10 mouse cellular contexts compared by ENCODE assay signal in genomic region chr12:109612392-109613385, GRCm38 (mm10). TPM values are rescaled to one million over a fixed set of nuclear protein-coding genes. Genes with fewer than 3 reads are reported as not detected.
DNase-seq lines count a peak whose midpoint lies in the region; ATAC-seq and TF ChIP-seq lines count a peak whose summit lies in the region.
"Had no signal": no experiment of that assay in that cellular context is flagged by ENCODE, and none has a peak within 500 bp of the region (broad histone marks: within the 10 kb centered on the region; RNA-seq: fewer than 3 reads in every experiment).

No protein-coding gene starts in this region.

- no peaks in the 10 kb centered on the region for H3K27me3 ChIP-seq in ES-Bruce4 (ENCODE audit: control insufficient read depth, insufficient read depth, low read length, poor library complexity, severe bottlenecking)
- peaks cover 24% of the 10 kb centered on the region for H3K27me3 ChIP-seq in hindbrain, embryonic 10.5 days (ENCODE audit: insufficient read depth, poor library complexity, severe bottlenecking)
- no peaks in the 10 kb centered on the region for H3K27me3 ChIP-seq in liver, postnatal 0 days (ENCODE audit: insufficient read depth, low read length)

- H3K4me2 ChIP-seq in liver, postnatal 0 days (ENCODE audit: low read depth, low read length), result peak overlapping the region; percentile 30; the same call in 1 of the 2 replicates

- H3K27ac ChIP-seq in ES-Bruce4 (ENCODE audit: insufficient read depth, low read length), result no peak overlapping the region
- H3K27ac ChIP-seq in hindbrain, embryonic 10.5 days, result peak overlapping the region; percentile 69
- no peak overlapping the region for H3K27ac ChIP-seq in liver, postnatal 0 days (ENCODE audit: low read depth)

- no peak for TF ChIP-seq POLR2A in ES-Bruce4 (IDR thresholded peaks at IDR 0.05; ENCODE audit: insufficient read depth, low read length)

- DNase-seq in ZHBTc4 (ENCODE audit: low read depth, low spot score), result peak; percentile 64
- DNase-seq in hindbrain, embryonic 10.5 days (ENCODE audit: low spot score), result peak; percentile 43
- DNase-seq in liver, postnatal 0 days, result no peak
- DNase-seq in thymus, postnatal 4 days, result no peak
- no peak for DNase-seq in ovary, postnatal 10 days (ENCODE audit: low spot score)
- no peak for DNase-seq in left cerebral cortex, adult 11 months (ENCODE audit: low spot score)
- DNase-seq: kidney, adult 18-20 months; thymus, postnatal 14 days had no signal

- WGBS in hindbrain, embryonic 10.5 days, result 51% methylated on average over 34 of the region's 34 CpGs
- WGBS in liver, postnatal 0 days (ENCODE audit: insufficient replicate concordance), result 56% methylated on average over 34 of the region's 34 CpGs

- H3K4me3 ChIP-seq in ES-Bruce4 (ENCODE audit: low read depth, low read length), result no peak overlapping the region
- peak overlapping the region; percentile 47 for H3K4me3 ChIP-seq in hindbrain, embryonic 10.5 days
- H3K4me3 ChIP-seq in liver, postnatal 0 days (ENCODE audit: low read depth, low read length), result no peak overlapping the region

- H3K9me3 ChIP-seq in ES-Bruce4 (replicated peaks; ENCODE audit: control insufficient read depth, insufficient read depth, low read length, poor library complexity, severe bottlenecking), result no peaks in the 10 kb centered on the region
- H3K9me3 ChIP-seq in hindbrain, embryonic 10.5 days, result peaks cover 30% of the 10 kb centered on the region
- H3K9me3 ChIP-seq in liver, postnatal 0 days (ENCODE audit: low read length), result no peaks in the 10 kb centered on the region

- no peak for TF ChIP-seq EP300 in ES-Bruce4 (IDR thresholded peaks at IDR 0.05; ENCODE audit: insufficient read depth, low read depth, low read length)
- no peak for TF ChIP-seq EP300 in liver, postnatal 0 days (IDR thresholded peaks at IDR 0.05; ENCODE audit: low read depth)

- no peak for ATAC-seq in liver, postnatal 0 days
- no peak for ATAC-seq in cerebellum, adult (ENCODE audit: insufficient number of reproducible peaks, low FRiP score, low TSS enrichment)

- H3K4me1 ChIP-seq in ES-Bruce4 (ENCODE audit: control insufficient read depth, insufficient read depth, low read length), result no peaks in the 10 kb centered on the region
- H3K4me1 ChIP-seq in hindbrain, embryonic 10.5 days (replicated peaks), result peaks cover 45% of the 10 kb centered on the region
- H3K4me1 ChIP-seq in liver, postnatal 0 days (ENCODE audit: insufficient read depth), result peaks cover 6% of the 10 kb centered on the region; the same call in 1 of the 2 replicates

- peak; percentile 47 for TF ChIP-seq CTCF in ES-Bruce4 (IDR thresholded peaks at IDR 0.05; ENCODE audit: low read depth, low read length)
- TF ChIP-seq CTCF in liver, postnatal 0 days (IDR thresholded peaks at IDR 0.05; ENCODE audit: low read depth), result no peak

- H3K9ac ChIP-seq in ES-Bruce4 (ENCODE audit: low read depth, poor library complexity, severe bottlenecking), result no peak overlapping the region
- no peak overlapping the region for H3K9ac ChIP-seq in liver, postnatal 0 days (replicated peaks)

- H3K36me3 ChIP-seq in ES-Bruce4 (ENCODE audit: control insufficient read depth, insufficient read depth, low read length, poor library complexity, severe bottlenecking), result no peaks in the 10 kb centered on the region
- H3K36me3 ChIP-seq in hindbrain, embryonic 10.5 days, result peaks cover 92% of the 10 kb centered on the region
- no peaks in the 10 kb centered on the region for H3K36me3 ChIP-seq in liver, postnatal 0 days (replicated peaks; ENCODE audit: insufficient read depth, low read length)

RNA-seq across cellular contexts. Expression of gene Rtl1, which starts 12.6 kb away (rescaled TPM):
- not detected in 2 replicates for polyA plus RNA-seq in ES-Bruce4 (2011; ENCODE audit: insufficient read depth, insufficient read length, low read depth, missing spikeins)
- polyA plus RNA-seq in hindbrain, embryonic 10.5 days (2016; fragmentation: Nextera tagmentation; extraction: Ambion mirVana), result 0.63 and 0.73 TPM in 2 replicates
- polyA plus RNA-seq in liver, postnatal 0 days (2015; fragmentation: Nextera tagmentation; extraction: Ambion mirVana), result 0.06 and 0.11 TPM in 2 replicates

Comparison
In these comparisons a context has a peak if more than half of its experiments do, and no peak if none do; other contexts are left out.
1. DNase-seq: peak in ZHBTc4 (single experiment) and hindbrain, embryonic 10.5 days (single experiment); none in liver, postnatal 0 days (single experiment), thymus, postnatal 4 days (single experiment), ovary, postnatal 10 days (single experiment) and left cerebral cortex, adult 11 months (single experiment).